Mouse (Mus musculus) thymus, adult 2 months (tissue): ENCODE results near the gene Olfr918. TPM values are rescaled to one million over a fixed set of nuclear protein-coding genes. Genes with fewer than 3 reads are reported as not detected.

Experiments
- DNase-seq: peaks from one replicate; pipeline ENCODE4 v3.0.0; 2021
- H3K27ac ChIP-seq: fragments of 200-500 bp; 2 replicates; pipeline ENCODE4 v1.5.1; 2012; ENCODE audit warnings: low read length, control low read depth; ENCODE audit not compliant: control insufficient read depth, insufficient read depth
- H3K27me3 ChIP-seq: fragments of 200-500 bp; 2 replicates; pipeline ENCODE4 v1.6.1; 2012; ENCODE audit warnings: mild to moderate bottlenecking, low read length, moderate library complexity, mixed read lengths; ENCODE audit not compliant: control insufficient read depth, insufficient read depth
- H3K36me3 ChIP-seq: fragments of 200-500 bp; 2 replicates; pipeline ENCODE4 v1.6.1; 2012; ENCODE audit warnings: mild to moderate bottlenecking, low read length, moderate library complexity; ENCODE audit not compliant: control insufficient read depth, insufficient read depth
- H3K4me1 ChIP-seq: fragments of 200-500 bp; replicated peaks from 2 replicates; pipeline ENCODE4 v1.6.1; 2012; ENCODE audit warnings: low read length; ENCODE audit not compliant: control insufficient read depth, insufficient read depth
- H3K4me3 ChIP-seq: fragments of 200-500 bp; 2 replicates; pipeline ENCODE4 v1.5.1; 2012; ENCODE audit warnings: mild to moderate bottlenecking, low read length, control low read depth, moderate library complexity; ENCODE audit not compliant: control insufficient read depth, insufficient read depth
- CTCF ChIP-seq: fragments of 200-500 bp; IDR thresholded peaks from 2 replicates; pipeline ENCODE4 v1.5.1; 2012; ENCODE audit warnings: mild to moderate bottlenecking, control low read depth, low read length, moderate library complexity, borderline replicate concordance; ENCODE audit not compliant: control insufficient read depth, poor library complexity, insufficient read depth; ENCODE audit errors: extremely low read depth
- POLR2A ChIP-seq: fragments of 200-500 bp; IDR thresholded peaks from 2 replicates; pipeline ENCODE4 v1.6.1; 2012; ENCODE audit warnings: mild to moderate bottlenecking, low read length, control low read depth, moderate library complexity; ENCODE audit not compliant: control insufficient read depth, poor library complexity, insufficient read depth; ENCODE audit errors: extremely low read depth
- WGBS: fragments of 180-500 bp; shearing (Covaris S2); methylation state at CpG from one replicate; pipeline ENCODE4 v1.1.7; 2018; 5-methylcytosine and 5-hydroxymethylcytosine counted together
- polyA plus RNA-seq: library from polyadenylated mRNA; depleted of rRNA; stranded (reverse); fragments of >200 nt; gene quantifications from 2 replicates; pipeline ENCODE4 v1.2.3, GENCODE M21; 2012; rRNA removed

The Olfr918 gene
- polyA plus RNA-seq, 1 experiment = not detected

DNA sequence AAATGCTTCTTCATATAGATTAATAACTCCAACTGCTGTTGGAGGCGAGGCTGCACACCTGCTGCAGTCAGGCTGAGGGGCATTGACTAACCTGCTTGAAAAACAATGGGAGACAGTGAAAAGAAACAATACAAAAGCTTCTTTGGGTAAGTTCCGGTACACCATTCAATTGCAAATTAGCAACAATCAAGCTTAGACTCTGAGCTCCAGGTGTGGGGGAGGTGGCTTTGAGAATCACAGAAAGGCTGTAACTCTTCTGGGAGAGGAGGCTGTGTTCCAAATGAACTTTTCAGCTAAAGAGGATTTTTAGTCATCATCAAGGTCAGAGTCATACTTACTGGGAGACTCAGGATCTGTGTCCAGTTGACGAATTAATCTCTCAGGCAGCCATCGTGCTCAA, 42.0 kb downstream of the Olfr918 start:
- no peak for TF ChIP-seq CTCF
- TF ChIP-seq POLR2A = no peak
- no peak for DNase-seq
- 91% methylated on average over 4 of the region's 4 CpGs for WGBS

More for the DNA sequence above, 42.0 kb downstream of the Olfr918 start:
- Histone ChIP-seq H3K27me3 (no peaks in the 10 kb centered on the region), H3K4me1 (no peaks in the 10 kb centered on the region), H3K36me3 (no peaks in the 10 kb centered on the region), H3K27ac (no peak overlapping the region), H3K4me3 (no peak overlapping the region)

Other genes with a start within 250 kb of the Olfr918 start
- gene Olfr901, start 245.1 kb downstream of the Olfr918 start, polyA plus RNA-seq = not detected in 2 replicates
- not detected in 2 replicates for gene Olfr902, start 226.9 kb downstream of the Olfr918 start, polyA plus RNA-seq
- gene Olfr904, start 211.5 kb downstream of the Olfr918 start, polyA plus RNA-seq = not detected in 2 replicates
- gene Olfr905, start 203.5 kb downstream of the Olfr918 start, polyA plus RNA-seq = not detected in 2 replicates
- gene Olfr906, start 187.5 kb downstream of the Olfr918 start, polyA plus RNA-seq = not detected in 2 replicates
- not detected in 2 replicates for gene Olfr907, start 178.8 kb downstream of the Olfr918 start, polyA plus RNA-seq
- not detected in 2 replicates for gene Olfr911-ps1, start 153.0 kb downstream of the Olfr918 start, polyA plus RNA-seq
- not detected in 2 replicates for gene Olfr910, start 136.8 kb downstream of the Olfr918 start, polyA plus RNA-seq
- not detected in 2 replicates for gene Olfr912, start 94.4 kb downstream of the Olfr918 start, polyA plus RNA-seq
- not detected in 2 replicates for gene Olfr913, start 81.8 kb downstream of the Olfr918 start, polyA plus RNA-seq
- not detected in 2 replicates for gene Olfr914, start 69.5 kb downstream of the Olfr918 start, polyA plus RNA-seq
- not detected in 2 replicates for gene Olfr916, start 14.7 kb downstream of the Olfr918 start, polyA plus RNA-seq
- gene Olfr917, start 8.8 kb downstream of the Olfr918 start, polyA plus RNA-seq = not detected in 2 replicates
- not detected in 2 replicates for gene Olfr919, start 29.1 kb upstream of the Olfr918 start, polyA plus RNA-seq
- gene Vwa5a, start 43.7 kb upstream of the Olfr918 start, polyA plus RNA-seq = 12.9 and 18.8 TPM in 2 replicates
- gene Olfr920, start 77.7 kb upstream of the Olfr918 start, polyA plus RNA-seq = 0.19 and 0.51 TPM in 2 replicates
- 0.08 TPM in 1 of 2 replicates, not detected in the other for gene Olfr921, start 98.5 kb upstream of the Olfr918 start, polyA plus RNA-seq
- gene Olfr922, start 140.0 kb upstream of the Olfr918 start, polyA plus RNA-seq = not detected in 2 replicates
- gene Olfr923, start 151.9 kb upstream of the Olfr918 start, polyA plus RNA-seq = not detected in 2 replicates
- not detected in 2 replicates for gene Olfr924, start 169.8 kb upstream of the Olfr918 start, polyA plus RNA-seq
- not detected in 2 replicates for gene Olfr26, start 180.5 kb upstream of the Olfr918 start, polyA plus RNA-seq
- gene Olfr926, start 202.5 kb upstream of the Olfr918 start, polyA plus RNA-seq = not detected in 2 replicates